Mouse (Mus musculus): ENCODE data around the gene Ccdc160.

Gene Ccdc160

DNA sequence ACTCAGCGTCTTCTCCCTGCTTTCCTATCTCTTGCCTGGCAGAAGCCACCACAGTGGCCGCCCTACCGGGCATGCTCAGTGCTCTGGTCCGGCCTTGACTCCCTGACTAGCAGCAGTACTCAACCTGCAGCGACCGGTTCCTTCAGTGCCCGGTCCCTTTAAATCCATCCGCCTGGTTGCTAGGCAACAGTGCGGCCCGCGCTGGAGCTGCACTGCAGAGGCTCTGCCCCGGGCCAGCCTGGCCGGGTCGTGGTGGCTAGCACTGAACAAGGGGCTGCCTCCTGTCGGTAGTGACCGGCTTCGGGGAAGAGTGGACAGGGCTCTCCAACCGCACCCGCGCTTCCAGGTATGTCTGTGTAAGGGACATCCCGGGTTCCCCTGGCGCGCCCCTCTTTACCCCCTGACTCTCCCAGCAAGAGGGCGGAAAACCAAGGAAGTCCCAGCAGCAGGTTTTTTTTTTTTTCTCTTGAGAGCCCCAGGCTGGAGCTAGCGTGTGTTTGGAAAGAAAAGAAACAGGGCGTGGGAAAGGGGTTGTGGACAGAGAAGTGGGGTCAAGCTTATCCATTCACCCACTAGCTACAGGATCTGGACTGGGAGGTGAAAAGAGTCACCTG, at the start of gene Ccdc160:
Ccdc160 (plus strand) TSS at position 221 of the 614 bp plus-strand sequence.
- CTCF ChIA-PET, result no interaction called here

DNA sequence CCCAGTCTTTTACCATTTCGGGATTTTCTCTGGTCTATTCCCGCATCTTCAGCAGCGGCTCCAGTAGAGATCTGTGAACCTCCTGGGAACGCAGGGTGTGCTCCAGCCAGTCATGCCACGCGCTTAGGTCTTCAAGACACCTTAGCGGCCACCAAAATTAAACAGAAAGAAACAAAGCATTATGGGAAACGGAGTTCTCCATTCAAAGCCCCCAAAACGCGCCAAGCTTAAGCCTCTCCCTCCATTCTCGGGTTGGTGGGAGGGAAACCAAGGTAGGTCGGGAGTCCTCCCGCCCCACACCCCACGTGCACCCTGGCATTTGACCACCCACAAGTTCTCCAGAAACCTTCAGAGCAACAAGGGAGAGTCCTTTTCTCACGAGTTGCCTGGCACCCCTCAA, 47.2 kb upstream of the Ccdc160 start:
- CTCF ChIA-PET, result no interaction called here

DNA sequence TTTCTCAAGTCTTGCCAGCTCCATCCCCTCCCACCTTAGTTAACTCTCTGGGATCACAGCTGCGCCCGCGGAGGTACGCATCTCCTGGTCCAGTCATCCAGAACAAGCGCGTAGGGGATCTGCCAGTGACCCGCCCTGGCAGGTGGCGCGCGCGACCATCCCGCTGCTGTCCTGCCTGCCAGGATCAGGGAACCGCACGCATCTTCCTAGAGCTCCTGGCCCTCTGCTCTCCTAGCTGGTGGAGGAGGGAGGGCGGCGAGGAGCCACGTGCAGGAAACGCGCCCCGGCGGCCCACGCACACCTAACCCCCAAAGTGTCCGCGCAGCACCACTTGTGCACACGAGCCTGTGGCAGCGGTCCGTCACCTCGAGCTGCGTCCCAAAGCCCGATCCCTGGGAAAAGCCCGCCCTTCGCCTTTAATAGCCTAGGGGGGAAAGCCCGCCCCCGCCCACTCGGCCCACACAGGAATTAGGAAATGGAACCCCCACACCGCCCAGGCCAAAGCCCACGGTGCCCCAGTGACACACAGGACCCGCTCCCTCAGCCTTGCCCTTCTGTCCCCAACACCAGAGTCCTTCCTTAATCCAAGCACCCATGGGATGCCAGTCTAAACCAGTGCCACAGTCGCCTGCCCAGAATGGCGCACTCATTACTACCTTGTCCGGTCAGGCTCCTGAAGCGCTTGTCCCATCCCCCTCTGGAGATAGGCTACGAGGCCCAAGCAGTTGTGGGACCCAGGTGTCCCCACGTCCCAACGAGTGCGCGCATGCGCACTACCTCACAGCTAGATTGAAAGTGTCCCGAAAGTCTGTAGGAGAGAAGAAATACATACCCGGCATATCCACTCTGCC, 46.6 kb upstream of the Ccdc160 start:
- CTCF ChIA-PET, result no interaction called here

DNA sequence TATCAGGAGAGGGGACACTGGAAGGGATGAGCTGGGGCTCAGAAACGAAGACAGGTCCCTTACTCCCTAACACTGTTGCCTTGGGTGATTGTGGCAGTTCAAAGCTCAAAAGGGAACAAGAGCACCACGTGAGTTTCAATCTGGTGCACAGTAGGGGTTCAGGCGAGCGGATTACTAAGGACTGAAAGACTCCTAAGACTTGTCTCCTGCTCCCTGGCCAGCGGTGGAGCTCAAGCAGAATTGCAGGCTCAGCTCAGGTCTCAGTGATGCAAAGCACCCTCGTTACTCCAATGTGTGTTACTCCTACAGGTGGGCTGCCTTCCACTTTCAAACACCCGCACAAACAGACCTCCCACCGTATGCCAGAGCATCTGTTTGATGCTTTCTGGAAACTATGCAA, 45.5 kb upstream of the Ccdc160 start:
- CTCF ChIA-PET, result no interaction called here

DNA sequence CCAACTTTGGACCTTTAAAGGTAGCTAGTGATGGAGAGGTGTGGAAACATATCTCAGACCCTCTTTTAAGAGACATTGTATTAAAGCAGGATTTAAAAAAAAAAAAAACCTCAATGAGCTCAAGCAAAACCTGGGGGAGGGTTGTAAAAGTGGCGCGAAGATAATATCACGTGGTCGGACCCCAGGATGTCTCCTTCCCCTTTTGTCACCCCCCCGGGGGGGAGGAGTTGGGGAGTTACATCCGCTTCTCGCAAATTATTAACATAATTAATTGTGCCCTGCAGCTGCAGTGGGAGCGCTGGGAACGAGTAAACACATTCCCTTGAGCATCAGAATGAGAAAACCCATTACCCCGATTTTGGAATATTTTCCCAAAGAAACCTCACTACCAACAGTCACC, 45.1 kb upstream of the Ccdc160 start:
- CTCF ChIA-PET, result no interaction called here

DNA sequence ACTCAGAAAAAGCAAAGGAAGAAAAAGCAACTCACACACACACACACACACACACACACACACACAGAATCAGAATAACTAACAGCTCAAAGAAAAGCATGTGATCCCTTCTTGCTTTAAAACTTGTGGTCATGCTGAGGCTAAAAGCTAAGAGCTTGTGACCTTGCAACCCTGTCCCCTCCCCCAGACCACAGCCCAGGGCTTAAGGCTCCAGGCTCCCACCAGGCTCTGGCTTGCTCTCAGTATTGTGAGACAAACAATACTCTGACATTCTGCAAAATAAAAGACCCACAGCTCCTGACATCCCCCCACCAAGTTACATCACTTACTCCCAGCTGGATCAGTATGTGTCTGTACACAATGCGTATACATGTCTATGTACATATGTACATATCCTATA, 44.2 kb upstream of the Ccdc160 start:
- CTCF ChIA-PET, result interaction anchor here (0.5 kb wide), 1 partner anchor 69 kb away, joined by 8 read pairs; no protein-coding TSS in a partner anchor

DNA sequence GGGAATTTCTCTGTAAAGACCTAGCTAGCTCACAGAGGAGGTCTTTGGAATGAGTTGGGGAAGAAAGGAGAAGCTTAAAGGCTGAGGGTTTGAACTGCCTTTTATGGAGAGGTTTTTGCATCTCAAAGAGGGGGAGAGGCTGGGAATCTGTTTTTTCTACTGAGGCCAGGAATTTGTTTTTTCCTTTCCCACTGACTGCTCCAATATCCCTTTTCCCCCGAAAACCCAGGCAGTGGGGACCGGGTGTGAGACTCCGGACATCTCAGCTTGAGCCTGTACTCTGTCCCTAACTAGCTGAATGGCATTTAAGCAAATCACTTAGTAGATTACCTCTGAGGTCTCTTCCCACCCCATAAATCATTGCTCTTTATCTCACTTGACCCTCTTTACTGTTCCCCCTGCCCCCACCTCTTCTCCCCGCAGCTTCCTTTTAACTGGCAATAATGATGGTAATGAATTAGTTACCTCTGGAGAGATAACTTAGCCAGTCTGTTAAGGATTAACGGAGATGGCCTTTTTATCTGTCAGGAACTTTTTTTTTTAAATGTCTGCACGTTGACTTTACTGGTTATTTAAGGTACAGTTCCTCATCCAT, 37.4 kb upstream of the Ccdc160 start:
- CTCF ChIA-PET, result interaction anchor here (0.6 kb wide), 1 partner anchor 481 kb away, joined by 6 read pairs; no protein-coding TSS in a partner anchor

DNA sequence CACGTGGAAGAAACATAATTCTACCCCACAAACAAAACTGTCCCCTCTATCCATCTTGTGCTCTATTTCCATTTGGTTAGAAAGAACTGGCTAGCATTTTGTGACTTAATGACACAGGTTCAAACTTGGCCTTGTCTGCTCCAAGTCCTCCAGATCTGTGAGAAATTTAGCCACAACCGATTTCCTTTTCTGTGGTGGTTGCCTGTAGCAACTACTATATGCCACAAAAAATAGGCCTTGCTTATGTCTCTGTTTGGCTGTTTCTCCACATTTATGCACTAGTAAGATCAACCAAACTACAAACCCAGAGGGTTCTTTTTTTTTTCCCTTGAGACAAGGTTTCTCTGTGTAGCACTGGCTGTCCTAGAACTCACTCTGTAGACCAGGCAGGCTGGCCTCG, 33.8 kb upstream of the Ccdc160 start:
- CTCF ChIA-PET, result interaction anchor here (0.6 kb wide), 1 partner anchor 107 kb away, joined by 4 read pairs; no protein-coding TSS in a partner anchor

DNA sequence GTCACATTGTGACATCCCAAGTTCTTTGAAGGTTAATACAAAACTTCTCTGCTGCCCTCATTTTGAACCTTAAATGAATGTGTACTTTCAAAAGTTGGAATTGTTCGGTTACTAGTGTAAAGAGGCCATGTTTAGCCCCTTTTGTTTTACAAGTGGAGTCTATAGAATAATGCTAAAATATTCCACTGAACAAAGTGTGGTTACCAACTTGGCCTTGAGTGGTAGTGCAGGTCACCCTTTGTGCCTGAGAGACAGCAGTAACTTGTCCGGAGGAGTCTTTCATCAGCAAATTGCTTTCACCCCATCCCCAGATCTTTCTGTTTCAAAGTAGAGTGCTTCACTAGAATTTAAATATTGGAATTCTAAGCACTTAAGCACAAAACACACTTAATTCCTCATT, 31.8 kb upstream of the Ccdc160 start:
- CTCF ChIA-PET, result no interaction called here

DNA sequence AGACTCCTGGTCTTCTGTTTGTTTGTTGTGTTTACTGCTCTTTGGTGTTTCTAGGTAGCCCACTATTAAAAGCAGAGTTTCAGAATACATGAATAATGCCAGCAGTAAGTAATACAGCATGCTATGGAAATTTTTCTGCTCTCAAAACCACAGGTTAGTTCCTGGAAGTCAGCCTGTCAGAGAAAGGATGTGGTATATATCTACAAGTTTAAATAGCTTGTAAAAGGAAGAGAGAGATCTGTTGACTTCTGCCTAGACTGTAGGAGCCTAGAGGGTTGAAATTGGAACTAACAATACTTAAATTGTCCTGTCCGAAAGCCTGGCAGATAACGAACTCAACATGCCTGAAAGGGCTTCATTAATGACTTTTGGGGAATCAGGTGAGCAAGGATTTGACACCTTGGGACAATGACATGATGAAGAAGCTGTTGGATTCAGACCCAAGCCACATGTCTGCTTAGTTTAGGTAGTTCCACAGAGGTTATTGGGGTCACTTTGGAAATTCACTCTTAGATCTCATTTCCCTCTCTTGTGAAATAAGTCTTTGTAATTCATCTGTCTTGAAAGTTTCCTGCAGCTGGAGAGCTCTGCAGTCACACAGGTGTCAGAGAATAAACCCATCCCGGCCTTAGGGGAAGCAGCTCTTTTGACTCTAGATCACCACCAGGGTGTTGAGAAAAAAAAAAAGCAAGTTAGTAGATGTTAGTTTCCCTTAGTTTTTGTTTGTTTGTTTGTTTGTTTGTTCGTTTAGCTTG, 30.6 kb upstream of the Ccdc160 start:
- CTCF ChIA-PET, result no interaction called here

DNA sequence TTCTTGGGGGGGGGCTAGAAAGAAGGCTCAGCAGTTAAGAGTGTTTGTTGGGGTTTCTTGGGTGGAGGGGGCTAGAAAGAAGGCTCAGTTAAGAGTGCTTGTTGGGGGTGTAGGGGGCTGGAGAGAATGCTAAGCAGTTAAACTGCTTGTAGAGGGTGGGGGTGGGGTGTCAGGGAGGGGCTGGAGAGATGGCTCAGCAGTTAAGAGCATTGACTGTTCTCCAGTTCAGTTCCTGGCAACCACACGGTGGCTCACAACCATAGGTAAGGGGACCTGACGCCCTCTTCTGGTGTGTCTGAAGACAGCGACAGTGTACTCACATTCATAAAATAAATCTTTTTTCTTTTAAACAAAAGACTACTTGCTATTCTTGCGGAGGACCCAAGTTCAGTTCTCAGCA, 28.8 kb upstream of the Ccdc160 start:
- CTCF ChIA-PET, result no interaction called here

DNA sequence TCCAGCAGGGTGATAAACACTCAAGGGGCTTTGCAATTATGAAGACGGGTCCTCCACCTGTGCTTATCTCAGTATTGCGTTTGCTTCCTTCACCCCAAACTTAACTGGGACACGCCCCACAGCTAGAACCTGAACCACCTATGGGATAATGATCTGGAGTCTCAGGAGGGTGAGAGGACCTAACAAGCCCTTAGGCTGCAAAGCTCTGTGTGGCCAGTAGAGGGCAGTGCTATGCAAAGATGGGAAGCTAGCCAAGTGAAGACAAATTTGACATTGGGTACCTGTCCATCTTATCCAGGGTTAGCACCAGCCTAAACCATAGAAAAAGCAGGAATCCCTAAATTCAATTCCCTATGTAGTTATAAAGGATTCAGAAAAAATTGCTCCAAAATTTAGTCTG, 15.0 kb upstream of the Ccdc160 start:
- CTCF ChIA-PET, result interaction anchor here (0.7 kb wide), 1 partner anchor 87 kb away, joined by 3 read pairs; no protein-coding TSS in a partner anchor

DNA sequence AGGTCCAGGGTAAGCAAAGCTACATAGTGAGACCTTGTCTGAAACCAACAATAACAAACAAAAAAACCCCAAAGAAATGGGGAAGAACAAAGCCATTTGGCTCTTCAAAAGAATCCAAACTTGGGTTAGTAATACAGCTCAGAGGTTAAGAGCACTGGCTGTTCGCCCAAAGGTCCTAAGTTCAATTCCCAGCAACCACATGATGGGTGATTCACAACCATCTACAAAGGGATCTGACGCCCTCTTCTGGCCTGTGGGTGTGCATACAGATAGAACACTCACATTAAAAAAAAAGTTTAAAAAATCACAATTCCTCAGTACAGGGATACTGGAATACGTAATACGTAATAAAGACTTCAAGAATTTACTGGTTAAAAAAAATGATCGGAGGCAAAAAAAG, 13.3 kb upstream of the Ccdc160 start:
- CTCF ChIA-PET, result no interaction called here

DNA sequence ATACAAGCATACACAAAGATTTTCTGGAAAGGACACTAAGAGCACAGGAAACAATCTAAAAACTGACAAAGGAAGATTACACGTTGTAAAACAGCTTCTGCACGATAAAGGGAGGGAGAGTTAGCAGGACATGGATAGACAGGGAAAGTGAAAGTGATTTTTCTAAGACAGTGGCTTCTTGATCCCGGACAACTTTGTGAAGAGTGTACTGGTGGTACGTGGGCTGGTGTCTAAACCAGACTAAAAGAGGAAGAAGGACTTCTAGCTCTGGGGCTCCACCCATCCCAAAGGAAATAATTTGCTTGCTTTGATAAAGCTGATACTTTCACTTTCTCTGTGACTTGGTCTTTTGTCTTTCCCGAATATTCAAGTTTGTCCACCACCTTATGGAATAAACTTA, 7.1 kb upstream of the Ccdc160 start:
- CTCF ChIA-PET, result no interaction called here

DNA sequence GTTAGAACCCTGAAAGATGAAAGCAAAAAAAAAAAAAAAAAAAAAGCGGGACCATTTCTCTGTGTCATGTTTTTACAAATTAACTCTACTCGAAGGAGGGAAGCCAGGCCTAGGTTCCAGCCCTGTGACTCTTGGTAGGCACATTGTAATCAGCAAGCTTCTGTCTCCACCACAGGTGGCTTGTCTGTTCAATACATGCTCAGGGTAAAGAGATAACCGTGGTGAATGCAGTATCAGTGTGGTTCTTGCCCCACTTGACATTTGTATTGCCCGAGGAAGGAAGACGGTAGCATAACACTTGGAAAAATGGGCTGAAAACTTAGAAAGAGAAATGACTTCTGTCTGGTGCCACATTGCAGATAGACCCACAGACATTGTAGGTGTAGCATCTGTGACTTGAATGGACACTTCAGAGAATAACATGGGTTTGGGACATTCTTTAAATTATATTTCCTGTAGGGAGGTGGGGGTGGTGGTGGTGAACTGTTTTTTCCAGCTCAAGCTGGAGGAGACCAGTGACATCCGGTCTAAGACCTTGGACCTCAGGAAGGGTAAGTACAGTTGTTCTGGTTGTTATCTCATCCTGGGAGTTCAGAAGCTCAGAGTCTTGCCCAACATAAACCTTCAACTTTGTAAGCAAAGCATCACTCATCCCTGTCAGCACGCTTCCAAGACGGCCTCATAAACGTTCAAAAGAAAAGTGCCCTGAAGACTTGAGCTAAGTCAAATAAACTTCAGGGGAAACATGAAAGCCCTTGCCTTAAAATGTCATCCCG, 1.1 kb downstream of the Ccdc160 start:
- CTCF ChIA-PET, result no interaction called here

DNA sequence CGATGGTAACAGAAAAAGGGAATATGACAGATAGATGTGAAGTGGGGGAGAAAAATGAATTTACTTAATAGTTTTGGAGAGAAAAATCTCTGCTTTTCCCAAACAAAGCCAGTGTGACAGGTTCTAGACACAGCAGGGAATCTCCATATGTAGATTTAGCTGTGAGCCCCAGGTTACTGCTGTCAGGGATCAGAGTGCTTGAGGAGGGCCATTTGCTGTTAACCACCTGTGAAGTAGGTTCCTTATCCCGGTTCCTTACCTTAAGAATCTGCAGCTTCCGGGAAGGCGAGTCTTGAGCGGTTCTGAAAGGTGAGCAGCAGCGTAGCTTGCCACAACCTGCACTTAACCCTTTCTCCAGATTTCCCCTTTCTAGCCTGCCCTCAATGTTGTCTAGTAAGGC, 1.9 kb downstream of the Ccdc160 start:
- CTCF ChIA-PET, result no interaction called here

DNA sequence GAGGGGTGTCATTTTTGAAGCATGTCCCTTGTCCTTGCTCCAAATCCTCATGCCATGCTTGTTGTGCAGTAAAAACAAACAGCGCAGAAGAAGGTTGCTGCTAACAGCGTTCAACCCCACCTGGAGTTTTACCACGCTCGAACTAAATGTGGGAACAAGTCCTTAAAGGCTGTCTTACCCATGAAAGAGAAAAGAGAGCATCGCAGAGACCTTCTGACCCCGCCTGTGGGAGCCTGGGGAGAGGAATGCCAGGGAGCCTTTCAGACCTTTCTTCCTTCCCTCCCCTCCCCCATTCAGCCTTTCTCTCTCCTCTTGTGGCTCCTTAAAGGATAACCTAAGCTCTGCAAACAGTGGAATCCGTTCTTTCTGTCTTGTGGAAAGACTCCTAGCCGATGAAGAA, 4.8 kb downstream of the Ccdc160 start:
- CTCF ChIA-PET, result no interaction called here

DNA sequence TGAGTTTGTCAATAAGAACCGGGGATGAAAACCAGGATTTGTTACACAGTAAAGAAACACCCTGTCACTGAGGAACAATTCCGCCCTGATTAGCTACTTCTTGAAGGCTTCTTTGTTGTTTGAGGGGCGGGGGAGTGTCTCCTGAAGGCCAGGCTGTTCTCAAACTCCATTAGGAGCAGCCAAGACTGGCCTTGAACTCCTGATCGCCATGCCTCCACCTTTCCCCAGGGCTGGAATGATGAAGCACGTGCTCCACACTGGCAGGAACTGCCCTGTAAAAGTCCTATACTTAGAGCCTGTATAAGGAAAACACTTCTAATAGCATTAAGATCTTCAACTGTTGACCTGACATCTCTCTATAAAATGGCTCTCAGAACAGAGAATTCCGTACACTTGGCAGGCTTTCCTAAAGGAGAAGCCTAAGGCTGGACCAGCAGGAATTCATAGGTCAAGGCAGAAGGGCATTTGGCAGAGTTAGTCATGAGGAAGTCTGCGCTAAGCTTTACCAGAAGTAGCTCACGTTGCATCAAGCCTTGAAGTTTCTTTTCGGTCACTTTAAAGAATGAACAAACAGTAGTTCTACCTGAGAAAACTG, 6.1 kb downstream of the Ccdc160 start:
- CTCF ChIA-PET, result interaction anchor here (0.6 kb wide), 1 partner anchor 199 kb away, joined by 11 read pairs; no protein-coding TSS in a partner anchor

DNA sequence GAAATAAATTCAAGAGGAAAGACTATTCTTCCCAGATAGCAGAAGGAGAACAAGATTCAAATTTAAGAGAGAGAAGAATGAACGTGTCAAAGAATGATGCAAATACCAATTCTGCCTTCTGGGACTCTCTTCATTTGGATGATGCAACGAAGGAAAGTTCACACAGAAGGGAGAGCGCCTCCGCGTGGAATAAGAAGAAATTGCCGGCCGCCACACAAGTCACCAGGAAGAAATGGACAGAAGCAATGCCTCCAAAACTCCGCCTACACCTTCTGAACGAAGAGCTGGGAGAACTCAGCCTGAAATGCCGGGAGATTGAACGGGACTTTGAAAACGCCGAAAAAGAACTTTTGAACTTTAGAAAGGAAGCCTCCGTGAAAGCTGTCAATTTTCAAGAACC, 7.3 kb downstream of the Ccdc160 start:
- CTCF ChIA-PET, result no interaction called here

DNA sequence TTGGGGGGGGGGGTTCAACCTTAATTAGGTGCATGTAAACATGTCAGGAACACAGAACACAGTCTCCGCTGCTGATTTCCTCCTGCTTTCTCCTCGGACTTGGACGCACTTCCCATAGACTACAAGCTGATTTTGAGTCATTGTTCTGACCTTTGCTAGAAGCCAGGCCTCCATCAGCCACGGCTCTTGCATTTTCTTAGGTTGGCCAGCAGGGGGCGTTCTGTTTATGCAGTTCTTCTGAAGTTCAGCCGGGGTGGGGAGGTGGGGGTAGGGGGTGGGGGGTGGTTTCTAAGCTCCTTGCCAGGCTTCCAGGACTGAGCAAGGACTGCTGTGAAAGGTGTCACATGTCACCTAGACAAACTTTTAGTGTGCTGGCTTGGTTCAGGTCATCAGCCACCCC, 8.6 kb downstream of the Ccdc160 start:
- CTCF ChIA-PET, result no interaction called here

DNA sequence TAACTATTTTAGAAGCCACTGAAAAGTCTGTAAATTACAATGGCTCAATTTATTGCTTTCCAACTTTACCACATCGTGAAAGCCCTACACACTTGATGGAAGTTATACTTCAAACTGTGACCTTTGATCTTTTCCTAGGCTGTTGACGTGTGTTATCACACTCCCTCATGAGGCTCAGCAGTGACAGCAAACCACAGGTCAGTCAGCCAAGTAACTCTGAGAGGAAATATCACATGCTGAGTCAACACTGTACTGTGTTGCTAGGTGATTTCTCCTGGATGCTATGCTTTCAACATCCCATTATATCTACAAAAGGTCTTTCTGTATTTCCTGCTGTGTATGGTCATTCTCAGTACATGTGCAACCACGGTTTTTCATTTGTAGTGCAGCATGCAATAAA, 28.3 kb downstream of the Ccdc160 start:
- CTCF ChIA-PET, result no interaction called here

Measured in spleen, embryonic (tissue).